ENCODE assay signal across 22 mouse cellular contexts in genomic region chr10:103544502-103544901, GRCm38 (mm10).
DNase-seq lines count a peak whose midpoint lies in the region; ATAC-seq and TF ChIP-seq lines count a peak whose summit lies in the region.
"Had no signal": no experiment of that assay in that cellular context is flagged by ENCODE, and none has a peak within 500 bp of the region (broad histone marks: within the 10 kb centered on the region; RNA-seq: fewer than 3 reads in every experiment).

No protein-coding gene starts in this region.

- no peak overlapping the region for H3K4me3 ChIP-seq in midbrain, postnatal 0 days (ENCODE audit: low read depth, low read length)
- no peak overlapping the region for H3K4me3 ChIP-seq in midbrain, embryonic 15.5 days
- H3K4me3 ChIP-seq: embryonic facial prominence, embryonic 12.5 days; embryonic facial prominence, embryonic 15.5 days; forebrain, embryonic 15.5 days; gastrocnemius, adult 2 months; hindbrain, embryonic 12.5 days had no signal

- no peak for ATAC-seq in midbrain, postnatal 0 days (ENCODE audit: low FRiP score)
- ATAC-seq in midbrain, embryonic 15.5 days (replicated peaks) = no peak
- ATAC-seq: CD4-positive, CD25-positive, alpha-beta regulatory T cell, adult 4 months; forebrain, embryonic 15.5 days; hindbrain, embryonic 16.5 days had no signal

- DNase-seq in midbrain, postnatal 0 days (ENCODE audit: low spot score) = peak; percentile 19
- DNase-seq in brain, embryonic 14.5 days (ENCODE audit: low read depth) = peak; percentile 43
- DNase-seq in hindlimb bud, embryonic 11.5 days (ENCODE audit: extremely low spot score, low read depth, low spot score) = peak; percentile 18
- no peak for DNase-seq in c-Kit-positive CD71-positive TER-119-positive erythroid progenitor cells, embryonic 14.5 days (ENCODE audit: low spot score)
- DNase-seq in lung, postnatal 10 days = no peak
- DNase-seq: adrenal gland, adult 2 months; adrenal gland, postnatal 14 days; cerebellum, adult 11 months; cerebellum, adult 2 months; cerebellum, adult 9-11 months; cerebellum, postnatal 25 days; gastrocnemius, adult 2 months; gastrocnemius, postnatal 14 days; heart, adult 11 months had no signal

- no peak overlapping the region for H3K9ac ChIP-seq in midbrain, postnatal 0 days (replicated peaks; ENCODE audit: low read length, poor library complexity, severe bottlenecking)
- no peak overlapping the region for H3K9ac ChIP-seq in midbrain, embryonic 15.5 days
- H3K9ac ChIP-seq: embryonic facial prominence, embryonic 12.5 days; embryonic facial prominence, embryonic 15.5 days; forebrain, embryonic 15.5 days; hindbrain, embryonic 12.5 days had no signal

- no peaks in the 10 kb centered on the region for H3K36me3 ChIP-seq in midbrain, postnatal 0 days (ENCODE audit: insufficient read depth, low read length)
- no peaks in the 10 kb centered on the region for H3K36me3 ChIP-seq in midbrain, embryonic 15.5 days (replicated peaks)
- H3K36me3 ChIP-seq: embryonic facial prominence, embryonic 12.5 days; embryonic facial prominence, embryonic 15.5 days; forebrain, embryonic 15.5 days; hindbrain, embryonic 12.5 days had no signal

- 83% methylated on average over 2 of the region's 2 CpGs for WGBS in midbrain, postnatal 0 days
- WGBS in midbrain, embryonic 15.5 days = 87% methylated on average over 2 of the region's 2 CpGs

- H3K27me3 ChIP-seq in midbrain, postnatal 0 days (ENCODE audit: insufficient read depth, low read length) = no peaks in the 10 kb centered on the region
- no peaks in the 10 kb centered on the region for H3K27me3 ChIP-seq in midbrain, embryonic 15.5 days (replicated peaks)
- H3K27me3 ChIP-seq: embryonic facial prominence, embryonic 12.5 days; embryonic facial prominence, embryonic 15.5 days; forebrain, embryonic 15.5 days; hindbrain, embryonic 12.5 days had no signal

- no peak overlapping the region for H3K4me2 ChIP-seq in midbrain, postnatal 0 days (ENCODE audit: low read depth, low read length, poor library complexity, severe bottlenecking)
- H3K4me2 ChIP-seq in midbrain, embryonic 15.5 days = no peak overlapping the region
- H3K4me2 ChIP-seq: embryonic facial prominence, embryonic 12.5 days; embryonic facial prominence, embryonic 15.5 days; forebrain, embryonic 15.5 days; heart, embryonic 11.5 days; hindbrain, embryonic 12.5 days had no signal

- TF ChIP-seq CTCF in midbrain, postnatal 0 days (IDR thresholded peaks at IDR 0.05) = no peak
- no peak for TF ChIP-seq CTCF in brain, embryonic 14.5 days (IDR thresholded peaks at IDR 0.05; ENCODE audit: borderline replicate concordance, extremely low read depth, insufficient read depth, insufficient read length)

- TF ChIP-seq POLR2A in brain, embryonic 14.5 days (IDR thresholded peaks at IDR 0.05; ENCODE audit: borderline replicate concordance, extremely low read depth, insufficient read depth, insufficient read length, poor library complexity, severe bottlenecking) = no peak

- H3K9me3 ChIP-seq in midbrain, postnatal 0 days (ENCODE audit: low read length) = no peaks in the 10 kb centered on the region
- H3K9me3 ChIP-seq in midbrain, embryonic 15.5 days = no peaks in the 10 kb centered on the region
- H3K9me3 ChIP-seq: embryonic facial prominence, embryonic 12.5 days; embryonic facial prominence, embryonic 15.5 days; forebrain, embryonic 15.5 days; hindbrain, embryonic 12.5 days had no signal

- H3K27ac ChIP-seq in midbrain, postnatal 0 days (ENCODE audit: low read depth, low read length) = no peak overlapping the region
- no peak overlapping the region for H3K27ac ChIP-seq in midbrain, embryonic 15.5 days
- H3K27ac ChIP-seq: embryonic facial prominence, embryonic 12.5 days; embryonic facial prominence, embryonic 15.5 days; forebrain, embryonic 15.5 days; gastrocnemius, adult 2 months; hindbrain, embryonic 12.5 days had no signal

- H3K4me1 ChIP-seq in midbrain, postnatal 0 days (ENCODE audit: insufficient read depth, low read length) = no peaks in the 10 kb centered on the region
- no peaks in the 10 kb centered on the region for H3K4me1 ChIP-seq in midbrain, embryonic 15.5 days
- H3K4me1 ChIP-seq: embryonic facial prominence, embryonic 12.5 days; embryonic facial prominence, embryonic 15.5 days; forebrain, embryonic 15.5 days; hindbrain, embryonic 12.5 days had no signal

Comparison
In these comparisons a context has a peak if more than half of its experiments do, and no peak if none do; other contexts are left out.
1. DNase-seq: peak in midbrain, postnatal 0 days (single experiment), brain, embryonic 14.5 days (single experiment) and hindlimb bud, embryonic 11.5 days (single experiment); none in c-Kit-positive CD71-positive TER-119-positive erythroid progenitor cells, embryonic 14.5 days (single experiment) and lung, postnatal 10 days (single experiment).